Mouse (Mus musculus): ENCODE measurements around the gene Mrm2. TPM values are rescaled to one million over a fixed set of nuclear protein-coding genes. Genes with fewer than 3 reads are reported as not detected.
A peak's percentile ranks its signal among the peaks of the same experiment; 100 is the strongest.

Gene Mrm2
- polyA plus RNA-seq, 1 experiment from 2014 or later: 12.4 TPM

GRCm38 (mm10) chr5:140306016-140306415, 25.7 kb downstream of the Mrm2 start:
- H3K27me3 ChIP-seq: no peaks in the 10 kb centered on the region
- no peak overlapping the region for H3K4me3 ChIP-seq (replicated peaks)
- H3K4me1 ChIP-seq (replicated peaks): no peaks in the 10 kb centered on the region
- H3K9ac ChIP-seq: no peak overlapping the region
- DNase-seq (no peak), ATAC-seq (ENCODE audit: low read depth) (no peak)
- no peaks in the 10 kb centered on the region for H3K9me3 ChIP-seq (replicated peaks)
- peaks cover 94% of the 10 kb centered on the region for H3K36me3 ChIP-seq
- H3K27ac ChIP-seq: no peak overlapping the region
- no peak overlapping the region for H3K4me2 ChIP-seq
- WGBS (ENCODE audit: insufficient replicate concordance): 84% methylated on average over 8 of the region's 8 CpGs

- H3K36me3 ChIP-seq: peaks cover 75% of the 10 kb centered on the region
- no peak for ATAC-seq (ENCODE audit: low read depth)
Measured at GRCm38 (mm10) chr5:140298291-140298690, 33.4 kb downstream of the Mrm2 start.

GRCm38 (mm10) chr5:140292152-140292551, 39.5 kb downstream of the Mrm2 start:
- Histone ChIP-seq H3K27ac (no peak overlapping the region), H3K27me3 (no peaks in the 10 kb centered on the region), H3K4me2 (no peak overlapping the region), H3K4me3 (replicated peaks) (no peak overlapping the region), H3K9ac (no peak overlapping the region), H3K36me3 (peaks cover 79% of the 10 kb centered on the region), H3K4me1 (replicated peaks) (no peaks in the 10 kb centered on the region), H3K9me3 (replicated peaks) (no peaks in the 10 kb centered on the region)
- peak; percentile 8 for DNase-seq
- peak; percentile 36; the same call in 1 of the 2 replicates for ATAC-seq (ENCODE audit: low read depth)
- 68% methylated on average over 1 of the region's 1 CpGs for WGBS (ENCODE audit: insufficient replicate concordance)

More at GRCm38 (mm10) chr5:140298291-140298690, 33.4 kb downstream of the Mrm2 start:
- whole genome bisulfite sequencing (ENCODE audit: insufficient replicate concordance): 82% methylated on average over 4 of the region's 4 CpGs
- Histone ChIP-seq H3K9ac (no peak overlapping the region), H3K4me1 (replicated peaks) (no peaks in the 10 kb centered on the region), H3K27ac (no peak overlapping the region), H3K9me3 (replicated peaks) (no peaks in the 10 kb centered on the region), H3K4me2 (no peak overlapping the region), H3K27me3 (no peaks in the 10 kb centered on the region), H3K4me3 (replicated peaks) (no peak overlapping the region)
- DNase-seq: no peak

GRCm38 (mm10) chr5:140289161-140289560, 42.5 kb downstream of the Mrm2 start:
- H3K4me1 ChIP-seq (replicated peaks): no peaks in the 10 kb centered on the region
- no peak for ATAC-seq (ENCODE audit: low read depth)
- peaks cover 76% of the 10 kb centered on the region for H3K36me3 ChIP-seq
- no peak overlapping the region for H3K4me3 ChIP-seq (replicated peaks)
- H3K4me2 ChIP-seq: no peak overlapping the region
- no peaks in the 10 kb centered on the region for H3K27me3 ChIP-seq
- H3K9ac ChIP-seq: no peak overlapping the region
- no peak overlapping the region for H3K27ac ChIP-seq
- DNase-seq: no peak
- no peaks in the 10 kb centered on the region for H3K9me3 ChIP-seq (replicated peaks)
- 87% methylated on average over 2 of the region's 2 CpGs for WGBS (ENCODE audit: insufficient replicate concordance)

GRCm38 (mm10) chr5:140288287-140288686, 43.4 kb downstream of the Mrm2 start:
- Histone ChIP-seq H3K4me1 (replicated peaks) (no peaks in the 10 kb centered on the region), H3K4me2 (no peak overlapping the region), H3K27ac (no peak overlapping the region), H3K27me3 (no peaks in the 10 kb centered on the region), H3K9ac (no peak overlapping the region), H3K9me3 (replicated peaks) (no peaks in the 10 kb centered on the region), H3K4me3 (replicated peaks) (no peak overlapping the region), H3K36me3 (peaks cover 74% of the 10 kb centered on the region)
- WGBS (ENCODE audit: insufficient replicate concordance): 75% methylated on average over 3 of the region's 3 CpGs
- DNase-seq: no peak
- no peak for ATAC-seq (ENCODE audit: low read depth)

- Histone ChIP-seq H3K4me1 (replicated peaks) (no peaks in the 10 kb centered on the region), H3K36me3 (peaks cover 62% of the 10 kb centered on the region), H3K9ac (no peak overlapping the region), H3K27me3 (no peaks in the 10 kb centered on the region), H3K9me3 (replicated peaks) (no peaks in the 10 kb centered on the region), H3K4me2 (no peak overlapping the region), H3K27ac (no peak overlapping the region), H3K4me3 (replicated peaks) (no peak overlapping the region)
- ATAC-seq (ENCODE audit: low read depth) (no peak), DNase-seq (no peak)
- 79% methylated on average over 2 of the region's 2 CpGs for whole genome bisulfite sequencing (ENCODE audit: insufficient replicate concordance)
Measured at GRCm38 (mm10) chr5:140284761-140285160, 46.9 kb downstream of the Mrm2 start.

GRCm38 (mm10) chr5:140284011-140284410, 47.7 kb downstream of the Mrm2 start:
- Histone ChIP-seq H3K36me3 (peaks cover 61% of the 10 kb centered on the region), H3K27me3 (no peaks in the 10 kb centered on the region), H3K27ac (no peak overlapping the region), H3K9me3 (replicated peaks) (no peaks in the 10 kb centered on the region), H3K4me1 (replicated peaks) (no peaks in the 10 kb centered on the region), H3K4me2 (no peak overlapping the region), H3K9ac (no peak overlapping the region), H3K4me3 (replicated peaks) (no peak overlapping the region)
- DNase-seq (no peak), ATAC-seq (ENCODE audit: low read depth) (no peak)
- WGBS (ENCODE audit: insufficient replicate concordance): 81% methylated on average over 2 of the region's 2 CpGs

GRCm38 (mm10) chr5:140282900-140283299, 48.8 kb downstream of the Mrm2 start:
- H3K4me2 ChIP-seq: no peak overlapping the region
- ATAC-seq (ENCODE audit: low read depth) (no peak), DNase-seq (no peak)
- H3K27me3 ChIP-seq: no peaks in the 10 kb centered on the region
- peaks cover 60% of the 10 kb centered on the region for H3K36me3 ChIP-seq
- WGBS (ENCODE audit: insufficient replicate concordance): 82% methylated on average over 3 of the region's 3 CpGs
- no peak overlapping the region for H3K27ac ChIP-seq
- no peak overlapping the region for H3K4me3 ChIP-seq (replicated peaks)
- H3K9ac ChIP-seq: no peak overlapping the region
- no peaks in the 10 kb centered on the region for H3K9me3 ChIP-seq (replicated peaks)
- no peaks in the 10 kb centered on the region for H3K4me1 ChIP-seq (replicated peaks)

- Histone ChIP-seq H3K27me3 (no peaks in the 10 kb centered on the region), H3K4me1 (replicated peaks) (no peaks in the 10 kb centered on the region), H3K36me3 (peaks cover 63% of the 10 kb centered on the region), H3K27ac (no peak overlapping the region), H3K9ac (no peak overlapping the region), H3K4me3 (replicated peaks) (no peak overlapping the region), H3K4me2 (no peak overlapping the region), H3K9me3 (replicated peaks) (no peaks in the 10 kb centered on the region)
- ATAC-seq (ENCODE audit: low read depth): no peak
- WGBS (ENCODE audit: insufficient replicate concordance): 76% methylated on average over 8 of the region's 8 CpGs
- DNase-seq: no peak
Measured at GRCm38 (mm10) chr5:140282376-140282775, 49.3 kb downstream of the Mrm2 start.

GRCm38 (mm10) chr5:140280205-140280604, 51.5 kb downstream of the Mrm2 start:
- DNase-seq (no peak), ATAC-seq (ENCODE audit: low read depth) (no peak)
- Histone ChIP-seq H3K9ac (no peak overlapping the region), H3K4me3 (replicated peaks) (no peak overlapping the region), H3K4me2 (no peak overlapping the region), H3K36me3 (peaks cover 60% of the 10 kb centered on the region), H3K27ac (no peak overlapping the region), H3K27me3 (no peaks in the 10 kb centered on the region), H3K4me1 (replicated peaks) (no peaks in the 10 kb centered on the region), H3K9me3 (replicated peaks) (no peaks in the 10 kb centered on the region)
- 80% methylated on average over 9 of the region's 9 CpGs for WGBS (ENCODE audit: insufficient replicate concordance)
